Mouse (Mus musculus): ENCODE measurements around the gene Myo18a. TPM values are rescaled to one million over a fixed set of nuclear protein-coding genes. Genes with fewer than 3 reads are reported as not detected.

Gene Myo18a
- polyA plus RNA-seq, 1 experiment, result 13.6 TPM

DNA sequence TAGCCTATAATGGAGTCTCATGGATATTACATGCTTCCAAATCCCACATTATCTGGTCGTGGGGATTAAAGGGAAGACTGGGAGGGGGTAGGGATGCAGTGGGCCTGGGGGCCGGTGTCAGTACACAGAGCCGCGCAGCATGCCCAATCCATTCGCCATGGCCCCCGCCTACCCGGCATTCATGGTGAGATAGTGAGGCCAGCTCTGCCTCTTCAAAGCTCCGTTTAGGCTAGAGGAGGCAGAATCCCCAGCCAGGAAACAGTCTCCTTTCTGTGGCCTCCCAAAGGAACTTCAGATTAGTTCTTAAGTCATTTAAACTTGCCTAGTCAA, 122.2 kb downstream of the Myo18a start:
- Histone ChIP-seq H3K27ac (ENCODE audit: control insufficient read depth, insufficient read depth, low read depth, low read length) (no peak overlapping the region), H3K4me1 (ENCODE audit: control insufficient read depth, insufficient read depth, low read length) (no peaks in the 10 kb centered on the region; the same call in 1 of the 2 replicates), H3K4me3 (ENCODE audit: control insufficient read depth, low read depth, low read length) (no peak overlapping the region), H3K27me3 (ENCODE audit: control insufficient read depth, insufficient read depth, low read length) (no peaks in the 10 kb centered on the region), H3K36me3 (ENCODE audit: control insufficient read depth, insufficient read depth, low read length) (no peaks in the 10 kb centered on the region)
- TF ChIP-seq CTCF (IDR thresholded peaks at IDR 0.05; ENCODE audit: control insufficient read depth, insufficient read depth, insufficient replicate concordance, low read depth, low read length) (no peak), POLR2A (IDR thresholded peaks at IDR 0.05; ENCODE audit: control insufficient read depth, low read depth, low read length) (no peak)

GRCm38 (mm10) chr11:77887373-77887960, 124.4 kb downstream of the Myo18a start:
- H3K4me3 ChIP-seq (ENCODE audit: control insufficient read depth, low read depth, low read length), result no peak overlapping the region
- H3K27me3 ChIP-seq (ENCODE audit: control insufficient read depth, insufficient read depth, low read length), result no peaks in the 10 kb centered on the region
- no peak overlapping the region for H3K27ac ChIP-seq (ENCODE audit: control insufficient read depth, insufficient read depth, low read depth, low read length)

DNA sequence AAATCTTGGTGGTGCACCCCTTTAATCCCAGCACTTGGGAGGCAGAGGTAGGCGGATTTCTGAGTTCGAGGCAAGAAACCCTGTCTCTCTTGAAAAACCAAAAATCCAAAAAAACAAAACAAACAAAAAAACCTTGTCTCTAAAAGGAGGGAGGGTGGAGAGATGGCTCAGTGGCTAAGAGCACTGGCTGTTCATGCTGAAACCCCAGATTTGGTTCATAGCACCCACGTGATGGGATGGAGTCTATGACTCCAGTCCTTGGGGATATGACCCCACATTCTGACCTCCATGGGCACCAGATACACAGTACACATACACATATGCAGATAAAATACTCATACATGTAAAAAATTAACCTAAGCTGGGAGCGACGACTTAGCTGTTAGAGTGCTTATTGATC, 125.8 kb downstream of the Myo18a start:
- no peak for TF ChIP-seq CTCF (IDR thresholded peaks at IDR 0.05; ENCODE audit: control insufficient read depth, insufficient read depth, insufficient replicate concordance, low read depth, low read length)
- TF ChIP-seq POLR2A (IDR thresholded peaks at IDR 0.05; ENCODE audit: control insufficient read depth, low read depth, low read length), result no peak
- no peaks in the 10 kb centered on the region; the same call in 1 of the 2 replicates for H3K4me1 ChIP-seq (ENCODE audit: control insufficient read depth, insufficient read depth, low read length)

More at GRCm38 (mm10) chr11:77887373-77887960, 124.4 kb downstream of the Myo18a start:
- Histone ChIP-seq H3K4me1 (ENCODE audit: control insufficient read depth, insufficient read depth, low read length) (no peaks in the 10 kb centered on the region; the same call in 1 of the 2 replicates), H3K36me3 (ENCODE audit: control insufficient read depth, insufficient read depth, low read length) (no peaks in the 10 kb centered on the region)
- TF ChIP-seq POLR2A (IDR thresholded peaks at IDR 0.05; ENCODE audit: control insufficient read depth, low read depth, low read length) (no peak), CTCF (IDR thresholded peaks at IDR 0.05; ENCODE audit: control insufficient read depth, insufficient read depth, insufficient replicate concordance, low read depth, low read length) (no peak)

DNA sequence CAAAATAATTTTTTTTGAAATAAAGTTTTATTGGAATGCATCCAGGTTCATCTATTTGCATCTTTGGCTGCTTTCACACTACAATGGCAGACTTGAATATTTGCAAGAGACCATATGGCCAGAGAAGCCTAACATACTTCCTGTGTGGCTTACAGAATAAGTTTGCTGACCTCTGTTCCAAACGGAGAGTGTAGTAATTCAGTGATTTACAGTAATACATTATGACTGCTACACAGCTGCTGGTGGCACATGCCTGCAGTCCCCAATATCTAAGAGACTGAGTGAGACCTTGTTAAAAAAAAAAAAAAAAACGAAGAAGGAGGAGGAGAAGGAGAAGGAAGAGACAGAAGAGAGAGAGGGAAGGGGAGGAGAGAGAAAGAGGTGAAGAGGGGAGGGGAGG, 126.4 kb downstream of the Myo18a start:
- Histone ChIP-seq H3K27me3 (ENCODE audit: control insufficient read depth, insufficient read depth, low read length) (no peaks in the 10 kb centered on the region), H3K27ac (ENCODE audit: control insufficient read depth, insufficient read depth, low read depth, low read length) (no peak overlapping the region), H3K4me3 (ENCODE audit: control insufficient read depth, low read depth, low read length) (no peak overlapping the region), H3K4me1 (ENCODE audit: control insufficient read depth, insufficient read depth, low read length) (no peaks in the 10 kb centered on the region; the same call in 1 of the 2 replicates), H3K36me3 (ENCODE audit: control insufficient read depth, insufficient read depth, low read length) (no peaks in the 10 kb centered on the region)
- TF ChIP-seq CTCF (IDR thresholded peaks at IDR 0.05; ENCODE audit: control insufficient read depth, insufficient read depth, insufficient replicate concordance, low read depth, low read length) (no peak), POLR2A (IDR thresholded peaks at IDR 0.05; ENCODE audit: control insufficient read depth, low read depth, low read length) (no peak)

More for the DNA sequence above, 125.8 kb downstream of the Myo18a start:
- Histone ChIP-seq H3K27me3 (ENCODE audit: control insufficient read depth, insufficient read depth, low read length) (no peaks in the 10 kb centered on the region), H3K4me3 (ENCODE audit: control insufficient read depth, low read depth, low read length) (no peak overlapping the region), H3K27ac (ENCODE audit: control insufficient read depth, insufficient read depth, low read depth, low read length) (no peak overlapping the region), H3K36me3 (ENCODE audit: control insufficient read depth, insufficient read depth, low read length) (no peaks in the 10 kb centered on the region)

- Histone ChIP-seq H3K4me1 (ENCODE audit: control insufficient read depth, insufficient read depth, low read length) (no peaks in the 10 kb centered on the region; the same call in 1 of the 2 replicates), H3K36me3 (ENCODE audit: control insufficient read depth, insufficient read depth, low read length) (no peaks in the 10 kb centered on the region), H3K27ac (ENCODE audit: control insufficient read depth, insufficient read depth, low read depth, low read length) (no peak overlapping the region), H3K4me3 (ENCODE audit: control insufficient read depth, low read depth, low read length) (no peak overlapping the region), H3K27me3 (ENCODE audit: control insufficient read depth, insufficient read depth, low read length) (no peaks in the 10 kb centered on the region)
- TF ChIP-seq CTCF (IDR thresholded peaks at IDR 0.05; ENCODE audit: control insufficient read depth, insufficient read depth, insufficient replicate concordance, low read depth, low read length) (no peak), POLR2A (IDR thresholded peaks at IDR 0.05; ENCODE audit: control insufficient read depth, low read depth, low read length) (no peak)
Observed at GRCm38 (mm10) chr11:77890648-77891258, 127.7 kb downstream of the Myo18a start.

GRCm38 (mm10) chr11:77892883-77893282, 129.8 kb downstream of the Myo18a start:
- Histone ChIP-seq H3K4me3 (ENCODE audit: control insufficient read depth, low read depth, low read length) (no peak overlapping the region), H3K27ac (ENCODE audit: control insufficient read depth, insufficient read depth, low read depth, low read length) (no peak overlapping the region), H3K27me3 (ENCODE audit: control insufficient read depth, insufficient read depth, low read length) (no peaks in the 10 kb centered on the region), H3K4me1 (ENCODE audit: control insufficient read depth, insufficient read depth, low read length) (no peaks in the 10 kb centered on the region; the same call in 1 of the 2 replicates), H3K36me3 (ENCODE audit: control insufficient read depth, insufficient read depth, low read length) (no peaks in the 10 kb centered on the region)
- TF ChIP-seq POLR2A (IDR thresholded peaks at IDR 0.05; ENCODE audit: control insufficient read depth, low read depth, low read length) (no peak), CTCF (IDR thresholded peaks at IDR 0.05; ENCODE audit: control insufficient read depth, insufficient read depth, insufficient replicate concordance, low read depth, low read length) (no peak)

GRCm38 (mm10) chr11:77893283-77893682, 130.2 kb downstream of the Myo18a start:
- no peak overlapping the region for H3K4me3 ChIP-seq (ENCODE audit: control insufficient read depth, low read depth, low read length)
- no peaks in the 10 kb centered on the region for H3K36me3 ChIP-seq (ENCODE audit: control insufficient read depth, insufficient read depth, low read length)
- no peaks in the 10 kb centered on the region; the same call in 1 of the 2 replicates for H3K4me1 ChIP-seq (ENCODE audit: control insufficient read depth, insufficient read depth, low read length)
- no peaks in the 10 kb centered on the region for H3K27me3 ChIP-seq (ENCODE audit: control insufficient read depth, insufficient read depth, low read length)
- H3K27ac ChIP-seq (ENCODE audit: control insufficient read depth, insufficient read depth, low read depth, low read length), result no peak overlapping the region
- no peak for TF ChIP-seq CTCF (IDR thresholded peaks at IDR 0.05; ENCODE audit: control insufficient read depth, insufficient read depth, insufficient replicate concordance, low read depth, low read length)
- no peak for TF ChIP-seq POLR2A (IDR thresholded peaks at IDR 0.05; ENCODE audit: control insufficient read depth, low read depth, low read length)

All from testis, adult 2 months (tissue).